Mouse (Mus musculus): ENCODE data around the gene Cyba.
A peak's percentile ranks its signal among the peaks of the same experiment; 100 is the strongest.

Gene Cyba

DNA sequence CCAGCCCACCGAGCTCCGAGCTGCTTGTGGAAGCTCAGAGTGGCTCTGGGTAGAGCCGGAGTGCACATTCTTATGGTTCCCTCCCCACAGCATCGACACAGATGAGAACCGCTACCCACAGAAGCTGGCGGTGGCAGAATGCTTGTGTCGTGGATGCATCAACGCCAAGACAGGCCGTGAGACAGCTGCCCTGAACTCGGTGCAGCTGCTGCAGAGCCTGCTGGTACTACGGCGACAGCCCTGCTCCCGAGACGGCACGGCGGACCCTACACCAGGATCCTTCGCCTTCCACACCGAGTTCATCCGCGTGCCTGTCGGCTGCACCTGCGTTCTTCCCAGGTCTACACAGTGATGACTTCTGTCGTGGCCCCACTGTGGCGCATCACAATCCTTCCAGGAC lies 9.5 kb downstream of the Cyba start:
- DNase-seq (ENCODE audit: low read depth, low spot score), result no peak

DNA sequence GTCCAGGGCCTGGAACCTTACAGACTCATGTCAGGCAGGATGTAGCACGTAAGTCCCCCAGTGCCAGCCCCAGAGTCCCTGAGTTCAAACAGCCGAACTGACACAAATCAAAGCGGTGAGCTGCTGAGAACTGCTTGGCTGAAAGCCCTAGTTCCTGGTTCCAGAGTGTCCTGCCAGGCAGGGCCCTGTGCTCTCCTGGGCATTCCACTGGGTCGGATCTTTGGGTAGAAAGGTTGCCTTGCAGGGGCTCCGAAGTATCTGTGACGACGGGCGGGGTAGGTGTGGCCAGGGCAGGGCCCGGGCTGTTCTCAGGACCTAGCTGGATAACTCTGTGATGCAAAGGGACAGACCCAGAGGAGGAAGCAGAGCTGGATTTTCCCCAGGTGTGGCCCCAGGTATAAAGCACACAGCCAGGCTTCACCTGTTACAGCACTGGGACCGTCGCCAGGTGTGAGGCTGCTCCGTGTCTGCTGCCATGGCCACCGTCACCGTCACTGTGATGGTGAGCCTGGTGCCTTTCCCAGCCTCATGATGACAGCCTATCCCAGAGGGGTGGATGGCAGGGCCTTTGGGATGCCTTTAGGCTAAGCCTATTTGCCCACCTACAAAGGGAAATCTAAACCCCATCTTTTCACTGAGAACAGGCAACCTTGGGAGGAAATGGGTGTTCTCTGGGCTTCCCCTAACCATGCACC lies 11.2 kb downstream of the Cyba start, which contains the start of gene Il17c:
Il17c (plus strand) TSS at position 645 of the 695 bp plus-strand sequence.
- no peak for DNase-seq (ENCODE audit: low read depth, low spot score)

DNA sequence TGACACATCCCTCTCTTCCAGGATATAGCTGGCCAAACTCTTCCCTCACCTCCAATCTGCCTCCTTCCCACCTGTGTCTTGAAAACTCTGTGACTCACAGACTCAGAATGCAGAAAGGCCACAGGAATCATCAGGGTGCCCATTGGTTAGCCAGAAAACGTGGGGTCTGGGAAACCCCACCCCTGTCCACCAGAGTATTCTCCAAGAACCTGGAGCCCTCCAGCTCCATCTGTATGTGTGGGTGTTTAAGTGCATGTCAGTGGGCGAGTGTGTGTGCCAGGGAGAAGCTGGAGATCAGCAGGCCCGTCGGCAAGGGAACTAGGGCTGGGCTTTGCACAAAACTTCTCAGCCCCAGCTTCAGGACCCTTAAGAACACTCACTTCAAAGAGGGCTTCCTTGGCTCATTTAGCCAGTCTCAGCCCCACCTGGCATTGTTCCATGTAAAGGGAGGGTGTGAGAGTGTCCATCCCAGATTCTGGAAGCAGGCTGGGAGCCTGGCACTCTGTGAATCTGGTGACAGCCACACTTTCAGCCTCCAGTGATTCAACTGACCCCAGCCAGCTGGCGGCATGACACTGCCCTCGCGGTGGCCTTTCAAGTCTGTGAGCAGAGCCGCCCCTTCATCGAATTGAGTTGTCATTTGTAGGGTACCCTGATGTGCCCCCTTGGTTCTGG lies 12.7 kb downstream of the Cyba start:
- no peak for DNase-seq (ENCODE audit: low read depth, low spot score)

DNA sequence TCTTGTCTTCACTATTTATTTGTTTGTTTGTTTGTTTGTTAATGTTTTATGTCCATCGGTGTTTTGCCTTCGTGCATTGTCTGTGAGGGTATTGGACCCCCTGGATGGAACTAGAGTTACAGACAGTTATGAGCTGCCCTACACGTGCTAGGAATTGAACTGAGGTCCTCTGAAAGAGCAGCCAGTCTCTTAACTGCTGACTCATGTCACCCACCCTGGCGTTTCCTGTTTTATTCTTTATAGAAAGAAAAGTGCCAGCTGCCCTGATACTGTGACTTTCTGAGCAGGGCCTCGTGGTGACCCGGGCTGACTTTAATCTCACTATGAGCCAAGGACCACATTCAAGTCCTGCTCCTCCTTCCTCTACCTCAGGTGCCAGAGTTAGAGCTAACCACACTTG lies 17.2 kb downstream of the Cyba start:
- DNase-seq (ENCODE audit: low read depth, low spot score), result no peak

DNA sequence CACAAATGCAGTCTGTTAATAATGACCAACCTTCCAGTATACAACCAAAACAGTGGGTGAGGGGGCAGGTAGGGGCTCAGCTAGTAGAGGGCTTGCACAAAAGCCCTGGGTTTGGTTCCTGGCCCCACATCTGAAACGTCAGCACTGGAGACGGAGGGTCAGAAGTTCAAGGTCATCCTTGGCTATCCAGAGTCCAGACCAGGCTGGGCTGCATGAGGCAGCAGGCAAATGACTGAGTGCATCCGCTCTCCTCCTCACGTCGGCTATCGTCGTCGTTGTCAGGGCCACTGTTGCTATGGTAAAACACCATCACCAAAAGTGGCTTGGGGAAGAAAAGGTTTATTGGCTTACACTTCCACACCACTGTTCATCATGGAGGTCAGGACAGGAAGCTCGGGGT lies 18.4 kb downstream of the Cyba start:
- DNase-seq (ENCODE audit: low read depth, low spot score), result no peak

DNA sequence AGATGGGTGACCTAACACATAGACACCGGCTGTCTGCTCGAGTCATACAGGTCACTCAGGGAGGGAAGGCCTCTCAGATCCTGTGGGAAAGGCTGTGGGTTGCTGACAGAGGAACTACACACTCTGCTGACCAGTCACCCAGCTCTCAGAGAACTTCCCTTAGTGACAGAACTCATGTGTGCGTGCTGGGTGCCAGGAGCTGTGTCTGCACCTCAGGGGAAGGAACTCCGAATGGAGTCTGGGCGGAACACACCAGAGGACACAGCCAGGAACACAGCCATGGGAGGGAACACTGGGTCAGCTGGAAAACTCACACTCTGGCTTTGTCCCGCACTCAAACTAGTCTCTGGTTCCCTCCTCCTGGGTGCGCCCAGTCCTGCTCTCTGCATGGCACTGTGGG lies 25.1 kb downstream of the Cyba start:
- DNase-seq (ENCODE audit: low read depth, low spot score), result no peak

DNA sequence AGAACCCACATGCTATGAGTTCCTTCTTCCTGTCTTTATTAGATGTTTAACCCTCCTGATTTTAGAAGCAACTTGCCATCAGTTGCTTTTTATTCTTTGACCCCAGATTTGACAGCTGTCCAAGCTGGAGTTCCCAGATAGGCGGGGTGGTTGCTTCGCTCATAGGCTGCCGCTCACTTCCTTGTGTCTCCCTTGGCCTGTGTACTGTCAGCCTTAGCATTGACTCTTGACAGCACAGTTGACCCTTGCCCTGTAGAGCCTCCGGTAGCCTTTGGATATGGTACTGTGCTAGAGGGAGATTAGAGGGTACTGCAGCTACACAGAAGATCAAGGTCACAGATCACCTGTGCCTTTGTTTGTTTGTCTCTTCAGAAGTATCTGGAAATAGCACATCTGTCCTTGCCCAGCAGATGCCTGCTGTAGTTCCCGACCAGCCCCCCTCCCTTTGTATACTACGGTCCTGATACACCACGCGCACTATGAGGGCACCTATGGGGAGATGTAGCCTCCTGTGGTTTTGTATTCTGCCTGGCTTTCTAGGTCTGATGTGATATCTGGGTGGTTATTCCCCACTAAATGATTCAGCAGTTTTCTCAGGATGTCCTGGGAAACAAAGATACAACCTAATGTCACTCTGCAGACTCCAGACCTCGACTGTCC lies 27.5 kb downstream of the Cyba start:
- no peak for DNase-seq (ENCODE audit: low read depth, low spot score)

DNA sequence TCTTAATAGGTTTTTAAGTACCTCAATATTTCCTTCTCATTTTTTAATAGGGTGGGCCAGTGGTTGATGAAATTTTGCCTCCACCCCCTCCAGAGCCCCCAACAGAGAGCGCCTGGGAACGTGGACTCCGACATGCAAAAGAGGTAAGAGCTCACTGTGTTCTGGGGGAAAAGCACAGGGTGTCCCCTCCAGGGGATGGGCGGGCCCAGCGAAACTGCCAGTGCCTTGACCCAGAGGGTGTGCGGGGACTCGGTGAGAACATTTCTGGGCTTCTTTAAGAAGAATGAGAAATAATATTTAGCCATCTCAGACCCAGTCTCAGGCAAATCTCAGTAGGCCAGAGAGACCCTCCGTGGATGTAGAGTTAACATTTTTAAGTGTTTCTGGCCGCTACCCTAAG lies 34.5 kb downstream of the Cyba start:
- no peak for DNase-seq (ENCODE audit: low read depth, low spot score)

DNA sequence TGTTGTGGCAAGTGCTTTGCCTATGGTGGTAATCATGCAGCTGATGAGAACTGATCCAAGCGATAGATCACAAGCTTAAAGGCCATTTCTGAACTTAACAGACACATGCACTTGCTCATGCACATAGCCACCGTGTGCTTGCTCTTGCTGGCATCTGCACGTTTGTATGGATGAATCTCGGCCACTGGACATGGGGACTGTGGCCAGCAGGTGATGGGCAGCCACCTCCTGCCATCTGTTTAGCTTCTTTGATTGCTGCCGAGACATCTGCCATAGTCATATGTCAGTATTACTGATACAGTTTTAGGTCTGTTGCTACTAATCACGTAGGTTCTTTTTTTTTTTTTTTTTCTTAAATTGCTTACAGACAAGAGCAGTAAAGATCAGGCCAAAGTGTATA lies 37.4 kb downstream of the Cyba start:
- DNase-seq (ENCODE audit: low read depth, low spot score), result no peak

DNA sequence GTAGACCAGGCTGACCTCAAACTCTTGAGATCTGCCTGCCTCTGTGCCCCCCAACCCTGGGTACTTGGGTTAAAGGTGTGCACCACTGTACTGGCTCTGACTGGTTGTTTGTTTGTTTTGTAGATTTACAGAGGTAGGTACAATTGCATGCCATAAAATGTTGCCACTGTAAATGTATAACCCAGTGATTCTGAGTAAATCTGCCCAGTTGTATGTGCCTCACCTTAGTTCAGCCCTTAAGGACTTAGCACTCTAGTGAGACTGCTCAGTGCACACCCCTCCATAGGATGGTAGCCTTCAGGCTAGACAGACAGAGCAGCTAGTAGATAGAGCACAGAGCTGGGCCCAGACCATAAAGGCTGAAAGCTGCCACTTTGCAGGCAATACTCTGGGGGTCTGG lies 39.0 kb downstream of the Cyba start:
- no peak for DNase-seq (ENCODE audit: low read depth, low spot score)

DNA sequence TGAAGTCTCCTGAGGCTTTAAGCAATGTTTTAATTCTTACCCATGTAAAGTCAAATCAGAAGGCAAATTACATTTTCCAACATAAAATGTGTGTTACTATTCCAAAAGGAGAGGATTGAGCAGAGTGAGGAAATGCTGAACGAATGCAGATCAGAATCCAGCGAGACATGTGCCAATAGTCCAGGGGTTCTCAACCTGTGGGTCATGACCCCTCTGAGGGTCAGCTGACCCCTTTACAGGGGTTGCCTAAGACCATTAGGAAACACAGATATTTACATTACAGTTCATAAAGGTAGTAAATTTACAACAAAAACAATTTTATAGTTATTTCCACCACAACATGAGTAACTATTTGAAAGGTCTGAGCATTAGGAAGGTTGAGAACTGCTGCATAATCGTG lies 42.0 kb downstream of the Cyba start:
- no peak for DNase-seq (ENCODE audit: low read depth, low spot score)

DNA sequence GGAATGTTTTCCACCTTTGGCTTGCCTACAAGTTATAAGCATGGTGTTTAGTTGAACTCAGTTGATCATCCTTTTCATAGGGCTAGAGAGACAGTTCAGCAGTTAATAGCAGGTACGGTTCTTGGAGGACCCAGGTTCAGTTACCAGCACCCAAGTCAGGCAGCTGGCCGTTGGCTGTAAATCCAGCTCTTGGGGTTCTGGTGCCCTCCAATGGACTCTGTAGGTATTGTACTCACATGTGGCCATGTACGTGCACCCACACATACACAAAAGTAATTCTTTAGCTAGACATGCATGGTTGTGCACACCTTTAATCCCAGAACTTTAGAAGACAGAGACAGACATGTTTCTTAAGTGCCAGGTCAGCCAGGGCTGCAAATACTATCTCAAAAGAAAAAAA lies 43.4 kb downstream of the Cyba start:
- DNase-seq (ENCODE audit: low read depth, low spot score), result no peak

DNA sequence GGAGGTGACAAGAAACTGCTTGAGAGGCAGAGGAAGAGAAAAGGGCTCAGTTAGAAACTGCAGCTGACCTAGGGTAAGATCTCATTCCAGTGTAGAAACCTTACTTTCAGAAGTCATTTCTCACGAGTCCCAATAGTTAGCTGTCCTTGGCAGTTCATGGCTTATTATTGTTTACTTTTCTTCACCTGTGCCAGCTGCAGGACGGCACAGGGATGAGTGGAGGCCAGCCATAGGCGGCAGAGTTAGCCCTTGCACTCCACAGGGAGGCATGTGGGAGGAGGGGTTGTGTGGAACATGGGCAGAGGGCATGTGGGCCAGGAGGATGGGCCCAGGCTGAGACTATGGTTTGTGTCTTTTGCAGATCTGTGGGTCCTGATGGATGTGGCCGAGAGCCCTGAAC lies 49.7 kb downstream of the Cyba start:
- DNase-seq (ENCODE audit: low read depth, low spot score), result no peak

DNA sequence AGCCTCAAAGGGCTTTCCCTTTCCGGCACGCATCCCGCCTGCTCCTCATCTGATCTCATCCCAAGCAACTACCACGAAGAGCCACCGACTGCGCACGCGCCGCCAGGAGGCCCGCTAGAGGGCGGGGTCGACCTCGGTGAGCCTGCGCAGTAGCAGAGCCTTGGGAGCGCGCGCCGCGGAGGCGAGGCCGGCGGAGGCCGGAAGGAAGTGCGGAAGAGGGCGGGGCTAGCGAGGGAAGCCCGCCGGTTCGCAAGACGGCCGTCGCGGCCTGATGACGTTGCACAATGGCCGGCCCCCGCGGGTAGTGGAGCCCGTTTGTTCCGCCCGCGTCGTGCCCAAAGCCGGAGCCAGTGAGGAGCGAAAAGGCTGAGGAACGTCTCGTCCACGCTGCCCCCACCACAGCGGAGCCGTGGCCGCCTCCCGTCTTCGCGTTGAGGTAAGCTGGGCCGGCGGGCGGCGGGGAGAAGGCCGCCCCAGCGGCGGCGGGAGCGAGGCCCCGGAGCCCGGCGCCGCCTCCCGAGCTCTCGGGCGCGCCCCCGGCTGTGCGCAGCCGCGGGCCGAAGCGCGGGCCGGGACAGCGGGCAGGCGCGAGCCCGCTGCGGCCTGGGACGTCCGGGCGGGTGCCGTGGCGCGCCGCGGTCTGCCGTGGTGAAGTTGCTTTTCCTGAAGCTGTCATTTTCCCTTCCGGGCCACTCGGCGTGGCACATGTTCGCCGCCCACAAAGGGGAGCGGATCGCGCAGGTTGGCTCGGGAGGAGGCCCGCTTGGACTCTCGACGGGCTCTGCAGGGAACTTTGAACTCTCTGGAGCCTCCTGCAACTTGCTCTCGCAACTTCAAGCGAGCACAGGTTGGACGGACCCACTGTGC lies 56.1 kb downstream of the Cyba start, which contains the start of gene Zc3h18:
Zc3h18 (plus strand) TSS at position 245 of the 867 bp plus-strand sequence.
- DNase-seq (ENCODE audit: low read depth, low spot score), result peak; percentile 98

DNA sequence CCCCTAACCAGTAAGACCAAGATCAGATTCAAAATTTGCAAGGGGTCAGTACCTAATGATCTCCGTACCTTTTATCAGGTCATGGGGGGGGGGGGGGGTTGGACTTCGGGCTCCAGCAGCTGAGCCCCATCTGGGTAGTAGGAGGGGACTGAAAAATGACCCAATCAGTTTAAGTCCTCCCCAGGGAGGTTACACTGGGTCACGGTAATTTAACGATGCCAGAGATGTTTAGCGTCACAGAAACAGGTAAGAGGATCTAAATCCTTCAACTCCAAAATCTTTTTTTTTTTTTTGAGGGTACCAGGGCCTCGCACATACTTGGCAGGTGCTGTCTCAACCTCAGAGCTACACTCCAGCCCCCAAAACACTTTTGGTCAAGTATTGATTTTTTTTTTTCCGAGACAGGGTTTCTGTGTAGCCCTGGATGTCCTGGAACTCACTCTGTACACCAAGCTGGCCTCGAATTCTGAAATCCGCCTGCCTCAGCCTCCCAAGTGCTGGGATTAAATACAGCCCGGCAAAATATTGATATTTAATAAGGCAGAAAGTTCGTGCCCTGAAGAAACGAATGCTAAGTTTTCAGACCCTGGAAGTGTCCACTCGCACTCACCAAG lies 56.9 kb downstream of the Cyba start:
- no peak for DNase-seq (ENCODE audit: low read depth, low spot score)

DNA sequence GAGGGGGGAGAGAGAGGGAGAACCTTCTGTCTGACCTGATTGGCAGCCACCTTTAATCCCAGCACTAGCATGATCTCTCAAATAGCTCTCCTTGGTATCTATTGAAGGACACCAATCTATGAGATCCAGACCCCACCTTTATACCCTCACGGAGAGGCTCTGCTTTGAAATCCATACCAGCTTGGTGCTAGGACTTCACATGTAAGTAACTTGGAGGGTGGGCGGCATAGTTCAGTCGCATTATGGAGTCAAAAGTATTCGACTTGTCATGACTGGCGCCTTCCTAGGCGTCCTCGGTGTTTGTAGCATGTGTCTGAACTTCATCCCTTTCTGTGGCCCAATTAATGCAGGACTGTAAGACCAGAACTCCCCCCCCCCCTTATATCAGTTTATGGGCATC lies 57.4 kb downstream of the Cyba start:
- no peak for DNase-seq (ENCODE audit: low read depth, low spot score)
